Mouse (Mus musculus) limb, embryonic 15.5 days (tissue): Measurements from ENCODE around the gene Commd9. TPM values are rescaled to one million over a fixed set of nuclear protein-coding genes. Genes with fewer than 3 reads are reported as not detected.
A peak's percentile ranks its signal among the peaks of the same experiment; 100 is the strongest.

Source experiments
- ATAC-seq: fragments of 200-750 bp; cut with Nextera tagmentation; 2 replicates; pipeline ENCODE4 v1.8.0; 2017; ENCODE audit warnings: low read depth, moderate TSS enrichment; ENCODE audit not compliant: insufficient number of reproducible peaks, low FRiP score, low TSS enrichment
- H3K27ac ChIP-seq: fragments of 300-500 bp; sonication (generic); 2 replicates; pipeline ENCODE4 v1.5.1; 2015; ENCODE audit warnings: moderate library complexity, mild to moderate bottlenecking, inconsistent platforms
- H3K27me3 ChIP-seq: fragments of 300-500 bp; sonication (generic); 2 replicates; pipeline ENCODE4 v1.6.1; 2015; ENCODE audit warnings: inconsistent platforms
- H3K36me3 ChIP-seq: fragments of 300-500 bp; sonication (generic); 2 replicates; pipeline ENCODE4 v1.6.1; 2015; ENCODE audit warnings: inconsistent platforms
- H3K4me1 ChIP-seq: fragments of 300-500 bp; sonication (generic); 2 replicates; pipeline ENCODE4 v1.6.1; 2015; ENCODE audit warnings: inconsistent platforms
- H3K4me2 ChIP-seq: fragments of 300-500 bp; sonication (generic); 2 replicates; pipeline ENCODE4 v1.6.1; 2015; ENCODE audit warnings: mild to moderate bottlenecking, inconsistent platforms
- H3K4me3 ChIP-seq: fragments of 300-500 bp; sonication (generic); 2 replicates; pipeline ENCODE4 v1.5.1; 2015; ENCODE audit warnings: mild to moderate bottlenecking, inconsistent platforms
- H3K9ac ChIP-seq: fragments of 300-500 bp; sonication (generic); 2 replicates; pipeline ENCODE4 v1.6.1; 2015; ENCODE audit warnings: inconsistent platforms
- H3K9me3 ChIP-seq: fragments of 300-500 bp; sonication (generic); 2 replicates; pipeline ENCODE4 v1.6.1; 2016; ENCODE audit warnings: inconsistent platforms
- WGBS: fragments of 180-500 bp; shearing (Covaris S2); methylation state at CpG from one replicate; pipeline ENCODE4 v1.1.7; 2015; 5-methylcytosine and 5-hydroxymethylcytosine counted together
- polyA plus RNA-seq: library from polyadenylated mRNA; unstranded; fragments of >200 nt; fragmentation: Nextera tagmentation; extraction: Ambion mirVana; gene quantifications from 2 replicates; pipeline ENCODE4 v1.2.1, GENCODE M21; 2015

Gene Commd9
- polyA plus RNA-seq: 73.9 and 80.7 TPM in 2 replicates

GRCm38 (mm10) chr2:101885768-101886438 is at the start of gene Commd9:
TSS of gene Commd9 (plus strand) at chr2:101886247.
- H3K27me3 ChIP-seq: no peaks in the 10 kb centered on the region
- H3K9ac ChIP-seq: peak within 1 kb of the TSS; percentile 63
- H3K4me2 ChIP-seq: peak within 1 kb of the TSS; percentile 71
- H3K27ac ChIP-seq: peak within 1 kb of the TSS; percentile 38; the same call in 1 of the 2 replicates
- H3K9me3 ChIP-seq: no peaks in the 10 kb centered on the region
- 0 out of 2 replicates have a peak, but pooled peaks cover 4% of the 10 kb centered on the region for H3K36me3 ChIP-seq
- H3K4me1 ChIP-seq: peaks cover 13% of the 10 kb centered on the region
- WGBS: 12% methylated on average over 22 of the region's 22 CpGs
- peak; percentile 91 for ATAC-seq
- H3K4me3 ChIP-seq: peak within 1 kb of the TSS; percentile 72

DNA sequence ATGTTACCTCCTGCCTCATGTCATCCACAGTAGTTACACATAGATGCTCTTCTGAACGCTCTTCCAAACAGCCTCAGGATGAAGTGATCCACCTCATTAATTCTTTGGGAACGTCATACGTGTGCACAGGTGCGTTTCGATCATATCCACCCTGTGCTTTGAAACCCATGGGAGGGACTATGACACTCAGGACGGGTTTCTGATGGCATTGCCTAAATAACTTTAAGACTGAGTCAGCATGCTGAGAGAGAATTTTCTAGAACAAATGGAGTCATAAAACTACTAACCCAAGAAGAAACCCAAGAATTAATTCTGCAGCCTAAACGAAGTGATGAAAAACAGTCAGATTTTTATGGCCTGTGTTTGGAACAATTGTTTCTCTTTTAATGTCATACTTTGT is 43.3 kb upstream of the Commd9 start:
- H3K4me3 ChIP-seq: no peak overlapping the region
- H3K4me2 ChIP-seq: no peak overlapping the region
- H3K9ac ChIP-seq: no peak overlapping the region
- no peaks in the 10 kb centered on the region for H3K9me3 ChIP-seq
- no peaks in the 10 kb centered on the region for H3K27me3 ChIP-seq
- H3K36me3 ChIP-seq: no peaks in the 10 kb centered on the region
- ATAC-seq: no peak
- H3K27ac ChIP-seq: no peak overlapping the region
- WGBS: 75% methylated on average over 7 of the region's 7 CpGs
- no peaks in the 10 kb centered on the region for H3K4me1 ChIP-seq

- 69% methylated on average over 7 of the region's 7 CpGs for WGBS
- Histone ChIP-seq H3K27ac (no peak overlapping the region), H3K4me3 (no peak overlapping the region), H3K9me3 (no peaks in the 10 kb centered on the region), H3K4me1 (0 out of 2 replicates have a peak, but pooled peaks cover 3% of the 10 kb centered on the region), H3K36me3 (no peaks in the 10 kb centered on the region), H3K4me2 (no peak overlapping the region), H3K27me3 (no peaks in the 10 kb centered on the region), H3K9ac (no peak overlapping the region)
- no peak for ATAC-seq
Measured at GRCm38 (mm10) chr2:101854792-101855191, 31.3 kb upstream of the Commd9 start.

GRCm38 (mm10) chr2:101856174-101856573 is 29.9 kb upstream of the Commd9 start:
- Histone ChIP-seq H3K27me3 (no peaks in the 10 kb centered on the region), H3K4me3 (no peak overlapping the region), H3K9me3 (no peaks in the 10 kb centered on the region), H3K4me2 (no peak overlapping the region), H3K4me1 (peaks cover 3% of the 10 kb centered on the region; the same call in 1 of the 2 replicates), H3K9ac (no peak overlapping the region), H3K36me3 (no peaks in the 10 kb centered on the region), H3K27ac (no peak overlapping the region)
- ATAC-seq: no peak
- WGBS: 61% methylated on average over 9 of the region's 9 CpGs

- Histone ChIP-seq H3K4me3 (no peak overlapping the region), H3K9ac (no peak overlapping the region), H3K36me3 (no peaks in the 10 kb centered on the region), H3K27ac (peak overlapping the region; percentile 80), H3K9me3 (no peaks in the 10 kb centered on the region), H3K4me2 (no peak overlapping the region), H3K4me1 (peaks cover 14% of the 10 kb centered on the region), H3K27me3 (no peaks in the 10 kb centered on the region)
- 48% methylated on average over 3 of the region's 3 CpGs for WGBS
- ATAC-seq: peak; percentile 57; the same call in 1 of the 2 replicates
Measured at GRCm38 (mm10) chr2:101860920-101861485, 25.0 kb upstream of the Commd9 start.

DNA sequence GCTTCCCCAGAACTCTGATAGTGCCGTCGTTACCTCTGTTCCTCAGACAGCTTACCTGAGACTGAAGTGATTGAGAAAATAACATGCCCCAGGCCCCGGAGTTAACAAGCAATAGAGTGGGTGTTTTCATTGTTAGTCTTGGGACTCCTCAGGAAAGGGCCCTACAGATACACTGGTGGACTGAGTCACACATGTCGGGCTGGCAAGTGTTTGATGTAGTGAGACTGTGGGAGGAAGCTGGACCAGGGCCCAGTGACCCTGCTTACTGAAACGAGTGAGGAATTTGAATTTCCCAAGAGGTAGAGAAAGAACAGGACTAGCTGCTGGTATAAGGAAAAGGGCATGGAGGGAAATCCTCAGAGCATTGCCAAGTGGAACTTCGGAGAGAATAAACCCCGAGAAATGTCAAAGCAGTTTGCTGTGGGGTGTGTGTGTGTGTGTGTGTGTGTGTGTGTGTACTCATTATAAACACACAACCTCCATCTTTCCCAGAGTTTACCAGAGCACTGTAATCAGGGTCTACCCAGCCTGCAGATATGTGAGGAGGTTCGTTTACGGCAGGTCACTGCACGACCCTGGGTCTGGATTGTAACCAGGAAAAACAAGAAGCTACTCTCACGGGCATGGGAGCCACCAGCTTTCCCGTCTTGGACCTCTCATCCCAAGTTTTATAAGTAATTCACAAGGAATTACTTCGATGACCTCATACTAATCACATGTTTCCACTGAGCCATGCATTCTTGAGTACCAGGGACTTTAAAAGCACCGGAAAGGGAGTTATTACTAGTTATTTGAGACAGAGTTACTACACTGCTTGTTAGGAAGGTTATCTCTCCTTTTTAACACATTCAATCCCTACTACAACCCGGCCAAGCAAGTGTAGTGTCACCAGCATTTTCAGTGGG is 23.6 kb upstream of the Commd9 start:
- Histone ChIP-seq H3K9ac (no peak overlapping the region), H3K27ac (peak overlapping the region; percentile 59), H3K4me1 (peaks cover 14% of the 10 kb centered on the region), H3K27me3 (no peaks in the 10 kb centered on the region), H3K36me3 (no peaks in the 10 kb centered on the region), H3K4me2 (peak overlapping the region; percentile 10; the same call in 1 of the 2 replicates), H3K9me3 (no peaks in the 10 kb centered on the region), H3K4me3 (no peak overlapping the region)
- ATAC-seq: 0 out of 2 replicates have a peak, but pooled peaks have one; percentile 20
- WGBS: 24% methylated on average over 15 of the region's 15 CpGs

GRCm38 (mm10) chr2:101868683-101869082 is 17.4 kb upstream of the Commd9 start:
- Histone ChIP-seq H3K9me3 (no peaks in the 10 kb centered on the region), H3K9ac (no peak overlapping the region), H3K4me1 (0 out of 2 replicates have a peak, but pooled peaks cover 3% of the 10 kb centered on the region), H3K36me3 (no peaks in the 10 kb centered on the region), H3K4me2 (no peak overlapping the region), H3K27ac (no peak overlapping the region), H3K4me3 (no peak overlapping the region), H3K27me3 (no peaks in the 10 kb centered on the region)
- no peak for ATAC-seq
- 81% methylated on average over 4 of the region's 4 CpGs for WGBS

- Histone ChIP-seq H3K27ac (no peak overlapping the region), H3K36me3 (no peaks in the 10 kb centered on the region), H3K27me3 (no peaks in the 10 kb centered on the region), H3K9me3 (no peaks in the 10 kb centered on the region), H3K4me1 (0 out of 2 replicates have a peak, but pooled peaks cover 3% of the 10 kb centered on the region), H3K9ac (no peak overlapping the region), H3K4me3 (0 out of 2 replicates have a peak overlapping the region, but pooled peaks have one; percentile 21), H3K4me2 (peak overlapping the region; percentile 46)
- WGBS: 24% methylated on average over 14 of the region's 14 CpGs
- ATAC-seq: no peak
Measured at GRCm38 (mm10) chr2:101871179-101871578, 14.9 kb upstream of the Commd9 start.

DNA sequence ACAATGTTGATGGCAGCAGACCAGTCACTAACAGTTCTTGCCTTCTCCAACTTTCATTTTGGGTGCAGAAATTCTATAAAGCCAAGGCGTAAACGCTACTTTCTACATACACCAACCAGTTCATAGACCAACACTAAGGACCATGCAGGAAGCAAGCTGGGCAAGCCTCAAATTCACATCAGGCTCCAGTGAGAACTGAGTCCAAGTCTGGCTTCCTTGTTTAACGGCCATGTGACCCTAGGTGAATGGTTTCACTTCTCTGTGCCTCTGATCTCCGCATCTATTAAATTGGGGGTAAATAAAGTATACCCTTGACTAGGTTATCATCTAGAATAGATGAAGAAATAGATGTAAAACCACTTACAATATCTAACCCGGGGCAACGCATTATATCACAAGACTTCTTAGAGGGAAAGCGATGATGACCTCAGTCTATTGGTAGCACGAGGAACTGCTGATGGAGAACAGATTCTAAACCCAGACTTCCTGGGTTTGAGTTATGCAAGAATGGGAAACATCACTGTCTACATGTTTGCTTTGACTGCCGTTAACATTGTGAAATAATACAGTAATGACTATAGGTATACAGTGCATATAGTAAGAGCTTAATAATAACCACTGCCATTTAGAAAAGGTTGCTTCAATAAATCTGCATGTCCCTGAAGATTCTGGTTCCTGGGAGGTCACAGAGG is 4.4 kb upstream of the Commd9 start:
- no peak overlapping the region for H3K4me3 ChIP-seq
- 81% methylated on average over 9 of the region's 9 CpGs for WGBS
- H3K27ac ChIP-seq: no peak overlapping the region
- no peaks in the 10 kb centered on the region for H3K36me3 ChIP-seq
- no peaks in the 10 kb centered on the region for H3K27me3 ChIP-seq
- H3K4me2 ChIP-seq: no peak overlapping the region
- no peaks in the 10 kb centered on the region for H3K9me3 ChIP-seq
- H3K4me1 ChIP-seq: peaks cover 7% of the 10 kb centered on the region
- no peak overlapping the region for H3K9ac ChIP-seq
- no peak for ATAC-seq

- H3K4me1 ChIP-seq: peaks cover 13% of the 10 kb centered on the region
- H3K36me3 ChIP-seq: no peaks in the 10 kb centered on the region
- no peak for ATAC-seq
- no peak within 1 kb of the TSS for H3K4me2 ChIP-seq
- WGBS: 53% methylated on average over 3 of the region's 3 CpGs
- no peaks in the 10 kb centered on the region for H3K27me3 ChIP-seq
- H3K9ac ChIP-seq: no peak within 1 kb of the TSS
- no peak within 1 kb of the TSS for H3K27ac ChIP-seq
- H3K4me3 ChIP-seq: no peak within 1 kb of the TSS
- H3K9me3 ChIP-seq: no peaks in the 10 kb centered on the region
Measured at GRCm38 (mm10) chr2:101882998-101883397, 3.0 kb upstream of the Commd9 start, which contains the start of gene Prr5l. TSS of gene Prr5l (minus strand) at chr2:101883027.

DNA sequence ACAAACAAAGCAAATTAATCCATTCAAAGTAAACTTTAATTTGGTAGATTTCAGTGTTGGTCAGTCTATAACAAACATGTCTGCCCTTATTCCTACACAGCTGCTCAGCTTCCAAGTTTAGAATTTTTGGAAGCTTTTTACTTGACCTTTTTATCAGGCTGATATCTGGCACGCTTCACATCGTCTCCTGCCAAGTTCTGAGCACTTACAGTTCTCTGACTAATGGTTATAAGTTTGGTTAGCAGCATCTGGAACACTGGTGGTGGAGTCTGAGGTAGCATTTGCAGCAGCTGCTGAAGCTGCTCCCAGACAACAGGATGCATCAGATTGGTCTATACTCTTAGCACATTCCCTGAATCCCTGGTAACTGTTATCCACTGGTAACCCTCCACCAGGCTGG is 1.8 kb upstream of the Commd9 start:
- Histone ChIP-seq H3K27me3 (no peaks in the 10 kb centered on the region), H3K4me3 (no peak overlapping the region), H3K4me2 (no peak overlapping the region), H3K9me3 (no peaks in the 10 kb centered on the region), H3K9ac (no peak overlapping the region), H3K4me1 (peaks cover 13% of the 10 kb centered on the region), H3K27ac (no peak overlapping the region; the same call in 1 of the 2 replicates), H3K36me3 (no peaks in the 10 kb centered on the region)
- 64% methylated on average over 2 of the region's 2 CpGs for WGBS
- no peak for ATAC-seq
